In the genomic region with DNA sequence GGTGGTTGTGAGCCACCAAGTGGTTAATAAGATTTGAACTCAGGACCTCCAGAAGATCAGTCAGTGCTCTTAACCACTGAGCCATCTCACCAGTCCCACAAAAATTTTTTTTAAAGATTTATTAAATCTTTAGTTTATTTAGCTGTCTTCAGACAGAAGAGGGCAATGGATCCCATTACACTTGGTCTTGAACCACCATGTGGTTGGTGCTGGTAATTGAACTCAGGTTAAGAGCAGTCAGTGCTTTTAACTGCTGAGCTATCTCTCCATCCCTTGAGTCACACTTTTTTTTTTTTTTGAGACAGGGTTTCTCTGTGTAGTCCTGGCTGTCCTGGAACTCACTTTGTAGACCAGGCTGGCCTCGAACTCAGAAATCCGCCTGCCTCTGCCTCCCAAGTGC, we compare ENCODE assay signal across 5 mouse cellular contexts. TPM values are rescaled to one million over a fixed set of nuclear protein-coding genes. Genes with fewer than 3 reads are reported as not detected.
"Had no signal": no experiment of that assay in that cellular context is flagged by ENCODE, and none has a peak within 500 bp of the region (broad histone marks: within the 10 kb centered on the region; RNA-seq: fewer than 3 reads in every experiment).

No protein-coding gene starts in this region.

RNA-seq across cellular contexts. Expression of a gene that starts 38.5 kb away (rescaled TPM):
- total RNA-seq: gastrocnemius, adult 18-20 months; gastrocnemius, adult 8-10 months; gastrocnemius, postnatal 36 days; liver, adult 2 months had no signal
- polyA plus RNA-seq: inflammation-experienced regulatory T-cells, adult 6 months had no signal
